Mouse (Mus musculus): ENCODE measurements at regions not wholly inside any gene's neighbourhood (a gene's known extent, or its start where the extent isn't known, plus 50 kb on each side); places are given as distances from the start of the nearest gene placed in this dataset.

DNA sequence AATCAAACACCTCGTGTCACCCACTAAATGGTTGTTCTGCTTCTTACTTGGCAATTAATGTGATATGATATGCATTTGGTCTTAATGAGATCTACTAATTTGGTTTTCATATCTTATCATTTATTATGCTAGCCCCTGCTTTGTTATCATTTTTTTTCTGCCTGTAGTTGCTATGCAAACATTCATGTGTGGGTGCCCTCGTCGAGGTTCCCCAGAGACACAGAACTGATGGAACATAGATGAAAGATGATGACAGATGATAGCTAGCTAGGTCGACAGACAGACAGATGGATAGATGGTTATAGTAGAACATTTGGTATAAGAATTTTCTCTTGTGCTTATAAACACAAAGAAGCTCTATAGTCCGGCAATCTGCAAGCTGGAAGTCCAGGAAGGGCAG is 252.1 kb downstream of the CK137956 start:
- Histone ChIP-seq H3K4me2 (ENCODE audit: insufficient read depth, low read depth, poor library complexity, severe bottlenecking) (no peak overlapping the region), H3K9me3 (replicated peaks; ENCODE audit: low read length) (peaks cover 71% of the 10 kb centered on the region), H3K9ac (ENCODE audit: insufficient read depth, low read depth) (no peak overlapping the region), H3K4me3 (replicated peaks in 1 of 3; ENCODE audit: low read depth in 2 of 3, low read length in 2 of 3, poor library complexity in 1 of 3) (no peak overlapping the region), H3K4me1 (ENCODE audit: control insufficient read depth in 1 of 2, insufficient read depth in 2 of 2) (no peaks in the 10 kb centered on the region), H3K36me3 (replicated peaks in 1 of 2; ENCODE audit: control insufficient read depth in 1 of 2, insufficient read depth in 1 of 2, low read length in 1 of 2) (no peaks in the 10 kb centered on the region), H3K79me2 (replicated peaks; ENCODE audit: control insufficient read depth, extremely low read depth, insufficient read depth, poor library complexity, severe bottlenecking) (no peaks in the 10 kb centered on the region), H3K27me3 (replicated peaks) (no peaks in the 10 kb centered on the region), H3K27ac (ENCODE audit: insufficient read depth, low read depth) (no peak overlapping the region)
- dilution Hi-C loops (cut with MboI; ENCODE audit: extremely low pct_ligation_motif_present, extremely low pct_unique_long_range_greater_than_20kb, low sequenced_read_pairs) (no loop called here), in situ Hi-C loops (cut with MboI; ENCODE audit: low pct_ligation_motif_present, low pct_unique_long_range_greater_than_20kb, low sequenced_read_pairs) (no loop called here)
- no peak for DNase-seq (ENCODE audit: extremely low read depth)
- TF ChIP-seq USF2 (conservative IDR thresholded peaks at IDR 0.05; ENCODE audit: low read depth, low read length), result no peak
- no peak for TF ChIP-seq GABPA (IDR thresholded peaks at IDR 0.05; ENCODE audit: insufficient replicate concordance, low read depth, low read length)
- no peak for TF ChIP-seq TBP (conservative IDR thresholded peaks at IDR 0.05; ENCODE audit: low read depth, low read length)
- no peak for TF ChIP-seq SIN3A (IDR thresholded peaks at IDR 0.05; ENCODE audit: low read length)
- TF ChIP-seq TCF12 (IDR thresholded peaks at IDR 0.05; ENCODE audit: low read depth, low read length), result no peak
- TF ChIP-seq IRF4 (IDR thresholded peaks at IDR 0.05; ENCODE audit: low read depth, low read length), result no peak
- no peak for TF ChIP-seq ZKSCAN1 (IDR thresholded peaks at IDR 0.05; ENCODE audit: borderline replicate concordance, low read depth, low read length)
- no peak for TF ChIP-seq ZMIZ1 (IDR thresholded peaks at IDR 0.05; ENCODE audit: low read depth, low read length)
- TF ChIP-seq ETS1 (conservative IDR thresholded peaks at IDR 0.05; ENCODE audit: low read depth, low read length), result no peak
- TF ChIP-seq E2F4 (IDR thresholded peaks at IDR 0.05; ENCODE audit: insufficient replicate concordance, low read depth, low read length), result no peak
- no peak for TF ChIP-seq KAT2A (IDR thresholded peaks at IDR 0.05; ENCODE audit: insufficient replicate concordance, low read length)
- no peak for TF ChIP-seq ZC3H11A (IDR thresholded peaks at IDR 0.05; ENCODE audit: low read depth, low read length)
- TF ChIP-seq UBTF (IDR thresholded peaks at IDR 0.05; ENCODE audit: low read depth, low read length), result no peak
- no peak for TF ChIP-seq MYC (IDR thresholded peaks at IDR 0.05; ENCODE audit: low read depth, low read length)
- no peak for TF ChIP-seq JUN (IDR thresholded peaks at IDR 0.05; ENCODE audit: insufficient read depth, low read depth, low read length)
- no peak for TF ChIP-seq ZNF384 (IDR thresholded peaks at IDR 0.05; ENCODE audit: low read depth, low read length)
- no peak for TF ChIP-seq CHD2 (IDR thresholded peaks at IDR 0.05; ENCODE audit: low read length)

DNA sequence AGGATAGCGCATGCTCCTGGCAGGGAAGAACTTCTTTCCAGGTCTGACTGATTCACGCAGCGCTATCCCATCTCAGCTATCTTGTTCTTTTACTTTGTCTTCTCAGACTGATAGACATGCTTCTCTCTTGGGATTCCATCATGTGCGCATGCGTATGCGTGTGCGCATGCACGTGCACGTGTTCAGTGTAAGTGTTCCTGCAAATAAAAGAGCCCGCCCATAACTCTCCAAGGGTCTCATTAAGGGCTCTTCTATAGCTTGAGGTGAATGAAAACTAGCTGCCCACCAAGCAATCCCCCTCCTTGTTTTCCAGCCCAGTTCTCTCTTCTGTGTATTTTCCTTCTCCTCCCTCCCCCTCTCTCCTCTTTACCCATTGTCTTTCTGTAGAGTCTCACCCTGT is 258.5 kb downstream of the CK137956 start:
- no peak overlapping the region for H3K27ac ChIP-seq (ENCODE audit: insufficient read depth, low read depth)
- TF ChIP-seq MAX (IDR thresholded peaks at IDR 0.05; ENCODE audit: low read length) (no peak), IRF4 (IDR thresholded peaks at IDR 0.05; ENCODE audit: low read depth, low read length) (no peak), CTCF (conservative IDR thresholded peaks at IDR 0.05 in 1 of 2, IDR thresholded peaks at IDR 0.05 in 1 of 2; ENCODE audit: low read depth in 2 of 2, low read length in 2 of 2) (no peak), CHD2 (IDR thresholded peaks at IDR 0.05; ENCODE audit: low read length) (no peak), ELF1 (IDR thresholded peaks at IDR 0.05; ENCODE audit: low read depth, low read length) (no peak), SIN3A (IDR thresholded peaks at IDR 0.05; ENCODE audit: low read length) (no peak), MXI1 (IDR thresholded peaks at IDR 0.05; ENCODE audit: low read depth, low read length) (no peak)
- H3K9me3 ChIP-seq (replicated peaks; ENCODE audit: low read length), result peaks cover 91% of the 10 kb centered on the region
- H3K36me3 ChIP-seq (replicated peaks in 1 of 2; ENCODE audit: control insufficient read depth in 1 of 2, insufficient read depth in 1 of 2, low read length in 1 of 2), result no peaks in the 10 kb centered on the region
- no peak overlapping the region for H3K4me3 ChIP-seq (replicated peaks in 1 of 3; ENCODE audit: low read depth in 2 of 3, low read length in 2 of 3, poor library complexity in 1 of 3)
- no peaks in the 10 kb centered on the region for H3K4me1 ChIP-seq (ENCODE audit: control insufficient read depth in 1 of 2, insufficient read depth in 2 of 2)
- H3K79me2 ChIP-seq (replicated peaks; ENCODE audit: control insufficient read depth, extremely low read depth, insufficient read depth, poor library complexity, severe bottlenecking), result no peaks in the 10 kb centered on the region
- no peak for DNase-seq (ENCODE audit: extremely low read depth)
- H3K4me2 ChIP-seq (ENCODE audit: insufficient read depth, low read depth, poor library complexity, severe bottlenecking), result no peak overlapping the region
- dilution Hi-C loops (cut with MboI; ENCODE audit: extremely low pct_ligation_motif_present, extremely low pct_unique_long_range_greater_than_20kb, low sequenced_read_pairs), result no loop called here
- in situ Hi-C loops (cut with MboI; ENCODE audit: low pct_ligation_motif_present, low pct_unique_long_range_greater_than_20kb, low sequenced_read_pairs), result no loop called here
- H3K9ac ChIP-seq (ENCODE audit: insufficient read depth, low read depth), result no peak overlapping the region
- H3K27me3 ChIP-seq (replicated peaks), result no peaks in the 10 kb centered on the region

Data from CH12.LX (cell line).